Mouse (Mus musculus) thymus, postnatal 4 days (tissue): ENCODE measurements around the gene Olfr835.

Experiments
- DNase-seq: peaks from one replicate; pipeline ENCODE4 v3.0.0; 2021

Gene Olfr835

GRCm38 (mm10) chr9:19032435-19032834 is at the start of gene Olfr835:
Gene Olfr835, plus strand, starts transcription at chr9:19032735.
- DNase-seq = no peak

GRCm38 (mm10) chr9:18987690-18988089 is 44.8 kb upstream of the Olfr835 start, which contains the start of gene Olfr834:
Gene Olfr834, plus strand, starts transcription at chr9:18987990.
- no peak for DNase-seq

GRCm38 (mm10) chr9:19084986-19085385 is 52.5 kb downstream of the Olfr835 start:
- no peak for DNase-seq
